Mouse (Mus musculus) kidney, adult 2 months (tissue): ENCODE measurements around the gene Ltc4s. TPM values are rescaled to one million over a fixed set of nuclear protein-coding genes. Genes with fewer than 3 reads are reported as not detected.

Source experiments
- DNase-seq: peaks from one replicate; pipeline ENCODE4 v3.0.0; 2021
- H3K27ac ChIP-seq: fragments of 200-500 bp; 2 replicates; pipeline ENCODE4 v1.5.1; 2012; ENCODE audit warnings: low read depth, low read length, control low read depth, inconsistent platforms; ENCODE audit not compliant: insufficient read depth
- H3K27me3 ChIP-seq: fragments of 200-500 bp; replicated peaks from 2 replicates; pipeline ENCODE4 v1.6.1; 2012; ENCODE audit warnings: mild to moderate bottlenecking, moderate library complexity, low read length, inconsistent platforms; ENCODE audit not compliant: control insufficient read depth, insufficient read depth
- H3K36me3 ChIP-seq: fragments of 200-500 bp; 2 replicates; pipeline ENCODE4 v1.6.1; 2012; ENCODE audit warnings: mild to moderate bottlenecking, moderate library complexity, low read length, inconsistent platforms; ENCODE audit not compliant: control insufficient read depth, insufficient read depth
- H3K4me1 ChIP-seq: fragments of 200-500 bp; 2 replicates; pipeline ENCODE4 v1.6.1; 2011; ENCODE audit warnings: low read length; ENCODE audit not compliant: control insufficient read depth, insufficient read depth
- H3K4me3 ChIP-seq: fragments of 200-500 bp; 2 replicates; pipeline ENCODE4 v1.5.1; 2011; ENCODE audit warnings: mild to moderate bottlenecking, low read depth, low read length, control low read depth; ENCODE audit not compliant: insufficient read depth
- CTCF ChIP-seq: fragments of 200-500 bp; conservative IDR thresholded peaks from 2 replicates; pipeline ENCODE4 v1.5.1; 2011; ENCODE audit warnings: low read depth, mild to moderate bottlenecking, control low read depth, low read length, moderate library complexity, mixed read lengths; ENCODE audit not compliant: insufficient read depth, insufficient read length
- POLR2A ChIP-seq: fragments of 200-500 bp; IDR thresholded peaks from one replicate; pipeline ENCODE4 v1.6.1; 2011; ENCODE audit warnings: low read depth, low read length, control low read depth
- WGBS: fragments of 180-500 bp; shearing (Covaris S2); methylation state at CpG from one replicate; pipeline ENCODE4 v1.1.7; 2018; 5-methylcytosine and 5-hydroxymethylcytosine counted together
- polyA plus RNA-seq: library from polyadenylated mRNA; depleted of rRNA; stranded (reverse); fragments of >200 nt; gene quantifications from 2 replicates; pipeline ENCODE4 v1.2.3, GENCODE M21; 2012; rRNA removed

Ltc4s gene
- 33.8 and 46.3 TPM in 2 replicates for polyA plus RNA-seq

- H3K4me3 ChIP-seq: peak within 1 kb of the TSS; percentile 77
- no peaks in the 10 kb centered on the region for H3K27me3 ChIP-seq
- no peak within 1 kb of the TSS for H3K27ac ChIP-seq
- peak; percentile 55 for DNase-seq
- TF ChIP-seq POLR2A (no peak), CTCF (no peak)
- 73% methylated on average over 10 of the region's 10 CpGs for WGBS
- peaks cover 8% of the 10 kb centered on the region for H3K4me1 ChIP-seq
- peaks cover 3% of the 10 kb centered on the region; the same call in 1 of the 2 replicates for H3K36me3 ChIP-seq
These were observed at the start of gene Ltc4s for GRCm38 (mm10) chr11:50238324-50238723. TSS of gene Ltc4s (minus strand) at chr11:50238616.

DNA sequence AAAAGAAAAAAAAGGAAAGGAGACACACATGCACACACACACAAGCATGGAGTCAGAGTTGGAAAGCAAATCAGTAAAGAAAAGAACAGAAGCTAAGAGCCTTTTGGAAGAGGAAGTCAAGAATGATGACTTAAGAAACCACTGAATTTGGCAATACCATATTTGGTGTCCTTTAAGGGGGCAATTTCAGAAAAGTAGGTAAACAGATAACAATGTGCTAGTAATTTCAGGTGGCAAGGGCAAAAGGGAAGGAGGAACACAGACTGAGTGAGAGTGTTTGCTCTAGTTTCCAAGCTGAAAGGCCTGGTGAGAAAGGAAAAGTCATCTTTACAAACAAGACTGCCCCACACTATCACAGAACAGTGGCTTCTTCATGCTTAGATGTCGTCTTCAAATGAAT, 48.0 kb upstream of the Ltc4s start:
- H3K4me1 ChIP-seq: peaks cover 25% of the 10 kb centered on the region; the same call in 1 of the 2 replicates
- TF ChIP-seq CTCF: no peak
- H3K36me3 ChIP-seq: peaks cover 1% of the 10 kb centered on the region; the same call in 1 of the 2 replicates
- DNase-seq: no peak
- H3K4me3 ChIP-seq: no peak overlapping the region
- 74% methylated on average over 1 of the region's 1 CpGs for WGBS
- H3K27me3 ChIP-seq: no peaks in the 10 kb centered on the region
- H3K27ac ChIP-seq: no peak overlapping the region

DNA sequence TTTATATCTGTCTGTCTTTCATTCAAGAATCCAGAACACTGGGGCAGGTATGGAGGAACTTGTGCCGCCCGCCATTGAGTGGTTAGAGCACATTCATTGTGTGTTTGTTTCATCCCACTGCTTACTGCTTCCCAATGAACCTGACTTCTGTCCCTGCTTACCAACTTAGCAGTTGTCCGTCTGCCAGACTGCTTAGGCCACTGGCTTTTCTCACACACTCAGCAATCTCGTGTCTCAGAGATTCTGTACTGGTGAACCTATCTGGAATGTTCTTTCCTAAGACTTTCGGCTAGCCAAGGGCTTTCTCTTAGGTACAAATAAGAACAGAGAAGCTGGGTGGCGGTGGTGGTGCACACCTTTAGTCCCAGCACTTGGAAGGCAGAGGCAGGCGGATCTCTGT, 47.3 kb upstream of the Ltc4s start:
- 73% methylated on average over 7 of the region's 7 CpGs for WGBS
- Histone ChIP-seq H3K27me3 (no peaks in the 10 kb centered on the region), H3K27ac (no peak overlapping the region), H3K4me1 (peaks cover 25% of the 10 kb centered on the region; the same call in 1 of the 2 replicates), H3K36me3 (peaks cover 1% of the 10 kb centered on the region; the same call in 1 of the 2 replicates), H3K4me3 (no peak overlapping the region)
- peak; percentile 64 for DNase-seq
- TF ChIP-seq POLR2A (no peak), CTCF (no peak)

DNA sequence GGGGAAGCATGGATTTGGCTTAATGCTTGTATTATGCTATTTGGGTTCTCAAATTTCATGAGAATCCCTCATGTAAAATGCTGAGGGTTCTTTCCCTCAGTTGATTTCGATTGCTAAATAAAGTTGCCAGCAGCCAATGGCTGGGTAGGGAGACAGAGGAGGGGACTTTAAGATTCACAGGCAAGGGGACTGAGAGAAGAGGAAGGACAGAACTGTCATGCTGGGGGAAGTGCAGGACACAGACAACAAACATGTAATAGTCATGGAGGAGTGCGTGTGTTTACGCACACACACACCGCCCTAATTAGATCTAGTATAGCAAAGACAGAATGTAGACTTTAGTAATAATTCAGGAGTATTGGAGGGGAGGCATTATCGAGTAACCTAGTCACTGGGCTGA, 46.8 kb upstream of the Ltc4s start:
- WGBS: 86% methylated on average over 5 of the region's 5 CpGs
- Histone ChIP-seq H3K27ac (no peak overlapping the region), H3K4me1 (peaks cover 22% of the 10 kb centered on the region; the same call in 1 of the 2 replicates), H3K36me3 (peaks cover 1% of the 10 kb centered on the region; the same call in 1 of the 2 replicates), H3K27me3 (no peaks in the 10 kb centered on the region), H3K4me3 (no peak overlapping the region)
- TF ChIP-seq CTCF: no peak
- no peak for TF ChIP-seq POLR2A
- DNase-seq: no peak

DNA sequence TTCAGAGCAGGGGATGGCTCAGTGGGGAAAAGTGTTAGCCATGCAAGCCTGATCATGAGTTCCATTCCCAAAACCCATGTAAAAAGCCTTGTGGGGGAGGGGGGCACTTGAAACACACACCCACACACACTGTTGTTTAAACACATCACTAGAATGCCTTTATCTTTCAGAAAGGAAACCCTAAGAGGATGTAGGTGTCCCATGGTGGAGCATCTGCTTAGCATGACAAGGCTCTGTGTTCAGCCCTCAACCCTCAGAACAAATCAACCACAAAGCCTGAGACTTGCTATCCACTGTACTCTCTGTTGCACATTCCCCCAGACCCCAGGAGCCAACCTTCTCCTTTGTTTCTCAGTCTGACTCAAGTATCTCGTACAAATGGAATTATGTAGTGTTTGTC, 41.6 kb upstream of the Ltc4s start:
- WGBS: 79% methylated on average over 1 of the region's 1 CpGs
- no peak overlapping the region for H3K4me3 ChIP-seq
- no peak for DNase-seq
- peaks cover 3% of the 10 kb centered on the region; the same call in 1 of the 2 replicates for H3K4me1 ChIP-seq
- H3K36me3 ChIP-seq: no peaks in the 10 kb centered on the region
- TF ChIP-seq POLR2A (no peak), CTCF (no peak)
- H3K27me3 ChIP-seq: no peaks in the 10 kb centered on the region
- no peak overlapping the region for H3K27ac ChIP-seq

GRCm38 (mm10) chr11:50279005-50279404, 40.6 kb upstream of the Ltc4s start:
- Histone ChIP-seq H3K4me3 (no peak overlapping the region), H3K4me1 (peaks cover 3% of the 10 kb centered on the region; the same call in 1 of the 2 replicates), H3K36me3 (no peaks in the 10 kb centered on the region), H3K27me3 (no peaks in the 10 kb centered on the region), H3K27ac (no peak overlapping the region)
- TF ChIP-seq CTCF: no peak
- TF ChIP-seq POLR2A: no peak
- DNase-seq: no peak
- 65% methylated on average over 4 of the region's 4 CpGs for WGBS

DNA sequence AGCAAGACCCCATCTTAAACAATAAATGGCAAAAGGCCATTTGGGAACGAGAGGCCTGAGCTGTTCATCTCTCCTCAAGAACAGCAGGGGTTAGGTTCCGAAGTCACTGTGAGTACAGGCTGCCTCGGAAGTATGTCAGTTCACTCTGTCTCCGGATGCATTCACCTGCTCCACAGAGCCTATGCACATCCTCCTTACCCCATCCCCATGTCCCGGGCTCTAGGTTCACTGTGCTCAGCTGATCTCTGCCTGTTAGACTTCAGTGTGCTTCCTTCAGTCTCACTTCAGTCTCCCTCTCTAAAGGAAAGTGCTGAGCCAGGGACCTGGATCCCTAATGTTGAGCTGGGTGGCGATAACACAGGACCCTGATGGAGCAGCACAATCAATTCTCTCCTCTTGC, 39.3 kb upstream of the Ltc4s start:
- H3K36me3 ChIP-seq: no peaks in the 10 kb centered on the region

GRCm38 (mm10) chr11:50277025-50277424, 38.6 kb upstream of the Ltc4s start:
- no peak overlapping the region for H3K27ac ChIP-seq
- H3K4me1 ChIP-seq: peaks cover 3% of the 10 kb centered on the region; the same call in 1 of the 2 replicates
- no peak for DNase-seq
- H3K36me3 ChIP-seq: no peaks in the 10 kb centered on the region
- no peaks in the 10 kb centered on the region for H3K27me3 ChIP-seq
- TF ChIP-seq POLR2A (no peak), CTCF (0 out of 2 replicates have a peak, but pooled peaks have one; percentile 1)
- no peak overlapping the region for H3K4me3 ChIP-seq

More for the DNA sequence above, 39.3 kb upstream of the Ltc4s start:
- 87% methylated on average over 6 of the region's 6 CpGs for WGBS
- H3K4me3 ChIP-seq: no peak overlapping the region
- no peak for TF ChIP-seq CTCF
- no peak for TF ChIP-seq POLR2A
- H3K27ac ChIP-seq: no peak overlapping the region
- no peak for DNase-seq
- H3K4me1 ChIP-seq: peaks cover 3% of the 10 kb centered on the region; the same call in 1 of the 2 replicates
- no peaks in the 10 kb centered on the region for H3K27me3 ChIP-seq
